Mouse (Mus musculus): ENCODE results near the gene Car10. TPM values are rescaled to one million over a fixed set of nuclear protein-coding genes. Genes with fewer than 3 reads are reported as not detected.

Car10 gene
- polyA plus RNA-seq, 1 experiment = not detected

GRCm38 (mm10) chr11:93440466-93440865 lies 342.6 kb downstream of the Car10 start:
- Histone ChIP-seq H3K79me2 (ENCODE audit: control insufficient read depth, insufficient read depth) (no peaks in the 10 kb centered on the region), H3K4me2 (ENCODE audit: low read depth) (no peak overlapping the region), H3K36me3 (ENCODE audit: control insufficient read depth, insufficient read depth) (no peaks in the 10 kb centered on the region), H3K27me3 (ENCODE audit: control insufficient read depth, insufficient read depth, insufficient read length) (no peaks in the 10 kb centered on the region), H3K4me3 (no peak overlapping the region), H3ac (ENCODE audit: control insufficient read depth, insufficient read length) (no peak overlapping the region)
- no peak for TF ChIP-seq POLR2A (IDR thresholded peaks at IDR 0.05; ENCODE audit: insufficient read length, low read depth)
- TF ChIP-seq MAX (IDR thresholded peaks at IDR 0.05; ENCODE audit: low read depth) = no peak
- no peak for TF ChIP-seq CEBPB (IDR thresholded peaks at IDR 0.05; ENCODE audit: insufficient read depth, poor library complexity, severe bottlenecking)
- TF ChIP-seq TCF3 (IDR thresholded peaks at IDR 0.05; ENCODE audit: insufficient read length, low read depth) = no peak
- no peak for TF ChIP-seq MYOG (IDR thresholded peaks at IDR 0.05; ENCODE audit: control insufficient read depth in 1 of 3, insufficient read depth in 1 of 3, insufficient read length in 2 of 3, low read depth in 2 of 3)
- TF ChIP-seq POLR2AphosphoS2 (IDR thresholded peaks at IDR 0.05; ENCODE audit: insufficient read length, low read depth) = no peak
- no peak for TF ChIP-seq TCF12 (IDR thresholded peaks at IDR 0.05; ENCODE audit: insufficient read depth, poor library complexity, severe bottlenecking)
- TF ChIP-seq REST (IDR thresholded peaks at IDR 0.05; ENCODE audit: insufficient read depth, insufficient read length) = no peak
- no peak for TF ChIP-seq E2F4 (IDR thresholded peaks at IDR 0.05; ENCODE audit: insufficient read depth)
- no peak for TF ChIP-seq SRF (IDR thresholded peaks at IDR 0.05; ENCODE audit: control insufficient read depth, insufficient read length, low read depth)
- TF ChIP-seq MYOD1 (IDR thresholded peaks at IDR 0.05; ENCODE audit: control insufficient read depth in 1 of 3, insufficient read length in 2 of 3, low read depth in 2 of 3) = no peak
- no peak for TF ChIP-seq USF1 (IDR thresholded peaks at IDR 0.05; ENCODE audit: low read depth)

GRCm38 (mm10) chr11:93443777-93444176 lies 345.9 kb downstream of the Car10 start:
- Histone ChIP-seq H3K79me2 (ENCODE audit: control insufficient read depth, insufficient read depth) (no peaks in the 10 kb centered on the region), H3ac (ENCODE audit: control insufficient read depth, insufficient read length) (no peak overlapping the region), H3K4me3 (no peak overlapping the region), H3K4me2 (ENCODE audit: low read depth) (no peak overlapping the region), H3K36me3 (ENCODE audit: control insufficient read depth, insufficient read depth) (no peaks in the 10 kb centered on the region), H3K27me3 (ENCODE audit: control insufficient read depth, insufficient read depth, insufficient read length) (no peaks in the 10 kb centered on the region)
- TF ChIP-seq REST (IDR thresholded peaks at IDR 0.05; ENCODE audit: insufficient read depth, insufficient read length) (no peak), SRF (IDR thresholded peaks at IDR 0.05; ENCODE audit: control insufficient read depth, insufficient read length, low read depth) (no peak), MAX (IDR thresholded peaks at IDR 0.05; ENCODE audit: low read depth) (no peak), USF1 (IDR thresholded peaks at IDR 0.05; ENCODE audit: low read depth) (no peak), MYOG (IDR thresholded peaks at IDR 0.05; ENCODE audit: control insufficient read depth in 1 of 3, insufficient read depth in 1 of 3, insufficient read length in 2 of 3, low read depth in 2 of 3) (no peak), MYOD1 (IDR thresholded peaks at IDR 0.05; ENCODE audit: control insufficient read depth in 1 of 3, insufficient read length in 2 of 3, low read depth in 2 of 3) (no peak), CEBPB (IDR thresholded peaks at IDR 0.05; ENCODE audit: insufficient read depth, poor library complexity, severe bottlenecking) (no peak), POLR2AphosphoS2 (IDR thresholded peaks at IDR 0.05; ENCODE audit: insufficient read length, low read depth) (no peak), POLR2A (IDR thresholded peaks at IDR 0.05; ENCODE audit: insufficient read length, low read depth) (no peak), TCF12 (IDR thresholded peaks at IDR 0.05; ENCODE audit: insufficient read depth, poor library complexity, severe bottlenecking) (no peak), E2F4 (IDR thresholded peaks at IDR 0.05; ENCODE audit: insufficient read depth) (no peak), TCF3 (IDR thresholded peaks at IDR 0.05; ENCODE audit: insufficient read length, low read depth) (no peak)

- H3K4me2 ChIP-seq (ENCODE audit: low read depth) = no peak overlapping the region
- no peaks in the 10 kb centered on the region for H3K79me2 ChIP-seq (ENCODE audit: control insufficient read depth, insufficient read depth)
- H3K4me3 ChIP-seq = no peak overlapping the region
- no peaks in the 10 kb centered on the region for H3K27me3 ChIP-seq (ENCODE audit: control insufficient read depth, insufficient read depth, insufficient read length)
- TF ChIP-seq MYOD1 (IDR thresholded peaks at IDR 0.05; ENCODE audit: control insufficient read depth in 1 of 3, insufficient read length in 2 of 3, low read depth in 2 of 3) = no peak
- no peak for TF ChIP-seq MAX (IDR thresholded peaks at IDR 0.05; ENCODE audit: low read depth)
- TF ChIP-seq E2F4 (IDR thresholded peaks at IDR 0.05; ENCODE audit: insufficient read depth) = no peak
- TF ChIP-seq POLR2A (IDR thresholded peaks at IDR 0.05; ENCODE audit: insufficient read length, low read depth) = no peak
- no peak for TF ChIP-seq SRF (IDR thresholded peaks at IDR 0.05; ENCODE audit: control insufficient read depth, insufficient read length, low read depth)
- TF ChIP-seq REST (IDR thresholded peaks at IDR 0.05; ENCODE audit: insufficient read depth, insufficient read length) = no peak
- no peak for TF ChIP-seq POLR2AphosphoS2 (IDR thresholded peaks at IDR 0.05; ENCODE audit: insufficient read length, low read depth)
- TF ChIP-seq TCF3 (IDR thresholded peaks at IDR 0.05; ENCODE audit: insufficient read length, low read depth) = no peak
- no peak for TF ChIP-seq MYOG (IDR thresholded peaks at IDR 0.05; ENCODE audit: control insufficient read depth in 1 of 3, insufficient read depth in 1 of 3, insufficient read length in 2 of 3, low read depth in 2 of 3)
- TF ChIP-seq USF1 (IDR thresholded peaks at IDR 0.05; ENCODE audit: low read depth) = no peak
- no peak for TF ChIP-seq CEBPB (IDR thresholded peaks at IDR 0.05; ENCODE audit: insufficient read depth, poor library complexity, severe bottlenecking)
- no peak for TF ChIP-seq TCF12 (IDR thresholded peaks at IDR 0.05; ENCODE audit: insufficient read depth, poor library complexity, severe bottlenecking)
- H3ac ChIP-seq (ENCODE audit: control insufficient read depth, insufficient read length) = no peak overlapping the region
- H3K36me3 ChIP-seq (ENCODE audit: control insufficient read depth, insufficient read depth) = no peaks in the 10 kb centered on the region
These were observed 346.9 kb downstream of the Car10 start for GRCm38 (mm10) chr11:93444741-93445140.

GRCm38 (mm10) chr11:93447566-93447965 lies 349.7 kb downstream of the Car10 start:
- TF ChIP-seq TCF3 (IDR thresholded peaks at IDR 0.05; ENCODE audit: insufficient read length, low read depth) (no peak), MYOD1 (IDR thresholded peaks at IDR 0.05; ENCODE audit: control insufficient read depth in 1 of 3, insufficient read length in 2 of 3, low read depth in 2 of 3) (no peak), POLR2AphosphoS2 (IDR thresholded peaks at IDR 0.05; ENCODE audit: insufficient read length, low read depth) (no peak), REST (IDR thresholded peaks at IDR 0.05; ENCODE audit: insufficient read depth, insufficient read length) (no peak), USF1 (IDR thresholded peaks at IDR 0.05; ENCODE audit: low read depth) (no peak), TCF12 (IDR thresholded peaks at IDR 0.05; ENCODE audit: insufficient read depth, poor library complexity, severe bottlenecking) (no peak), CEBPB (IDR thresholded peaks at IDR 0.05; ENCODE audit: insufficient read depth, poor library complexity, severe bottlenecking) (no peak)
- no peaks in the 10 kb centered on the region for H3K27me3 ChIP-seq (ENCODE audit: control insufficient read depth, insufficient read depth, insufficient read length)
- no peaks in the 10 kb centered on the region for H3K36me3 ChIP-seq (ENCODE audit: control insufficient read depth, insufficient read depth)
- no peaks in the 10 kb centered on the region for H3K79me2 ChIP-seq (ENCODE audit: control insufficient read depth, insufficient read depth)
- no peak overlapping the region for H3ac ChIP-seq (ENCODE audit: control insufficient read depth, insufficient read length)
- no peak overlapping the region for H3K4me2 ChIP-seq (ENCODE audit: low read depth)
- H3K4me3 ChIP-seq = no peak overlapping the region
